Mouse (Mus musculus) hindbrain, embryonic 16.5 days (tissue): ENCODE results near the gene Ankrd53. TPM values are rescaled to one million over a fixed set of nuclear protein-coding genes. Genes with fewer than 3 reads are reported as not detected.

ENCODE experiments used
- ATAC-seq: fragments of 200-750 bp; cut with Nextera tagmentation; 2 replicates; pipeline ENCODE4 v1.8.0; 2017; ENCODE audit warnings: moderate TSS enrichment, moderate library complexity
- H3K27ac ChIP-seq: fragments of 300-500 bp; sonication (generic); 2 replicates; pipeline ENCODE4 v1.5.1; 2014; ENCODE audit warnings: low read depth, mild to moderate bottlenecking, control low read depth, low read length, moderate library complexity
- H3K27me3 ChIP-seq: fragments of 300-500 bp; sonication (generic); replicated peaks from 2 replicates; pipeline ENCODE4 v1.6.1; 2014; ENCODE audit warnings: low read length; ENCODE audit not compliant: control insufficient read depth, insufficient read depth
- H3K36me3 ChIP-seq: fragments of 300-500 bp; sonication (generic); 2 replicates; pipeline ENCODE4 v1.6.1; 2014; ENCODE audit warnings: mild to moderate bottlenecking, low read length, moderate library complexity, mixed read lengths; ENCODE audit not compliant: control insufficient read depth, insufficient read depth
- H3K4me1 ChIP-seq: fragments of 300-500 bp; sonication (generic); 2 replicates; pipeline ENCODE4 v1.6.1; 2014; ENCODE audit warnings: low read depth, low read length; ENCODE audit not compliant: control insufficient read depth, insufficient read depth
- H3K4me2 ChIP-seq: fragments of 300-500 bp; sonication (generic); 2 replicates; pipeline ENCODE4 v1.6.1; 2014; ENCODE audit warnings: mild to moderate bottlenecking, low read length, control low read depth, moderate library complexity
- H3K4me3 ChIP-seq: fragments of 300-500 bp; sonication (generic); 2 replicates; pipeline ENCODE4 v1.5.1; 2014; ENCODE audit warnings: mild to moderate bottlenecking, low read length, control low read depth, moderate library complexity
- H3K9ac ChIP-seq: fragments of 300-500 bp; sonication (generic); 2 replicates; pipeline ENCODE4 v1.6.1; 2014; ENCODE audit warnings: low read depth, mild to moderate bottlenecking, control low read depth, low read length, moderate library complexity
- H3K9me3 ChIP-seq: fragments of 300-500 bp; sonication (generic); 2 replicates; pipeline ENCODE4 v1.6.1; 2014; ENCODE audit warnings: mild to moderate bottlenecking, low read length, moderate library complexity; ENCODE audit not compliant: control insufficient read depth
- WGBS: fragments of 180-500 bp; shearing (Covaris S2); extraction: QIAGEN DNeasy Blood & Tissue Kit; methylation state at CpG from one replicate; pipeline ENCODE4 v1.1.7; 2014; 5-methylcytosine and 5-hydroxymethylcytosine counted together
- polyA plus RNA-seq: library from polyadenylated mRNA; unstranded; fragments of >200 nt; fragmentation: Nextera tagmentation; extraction: Ambion mirVana; gene quantifications from 2 replicates; pipeline ENCODE4 v1.2.1, GENCODE M21; 2015

The Ankrd53 gene
- polyA plus RNA-seq, 1 experiment from 2014 or later, result not detected

DNA sequence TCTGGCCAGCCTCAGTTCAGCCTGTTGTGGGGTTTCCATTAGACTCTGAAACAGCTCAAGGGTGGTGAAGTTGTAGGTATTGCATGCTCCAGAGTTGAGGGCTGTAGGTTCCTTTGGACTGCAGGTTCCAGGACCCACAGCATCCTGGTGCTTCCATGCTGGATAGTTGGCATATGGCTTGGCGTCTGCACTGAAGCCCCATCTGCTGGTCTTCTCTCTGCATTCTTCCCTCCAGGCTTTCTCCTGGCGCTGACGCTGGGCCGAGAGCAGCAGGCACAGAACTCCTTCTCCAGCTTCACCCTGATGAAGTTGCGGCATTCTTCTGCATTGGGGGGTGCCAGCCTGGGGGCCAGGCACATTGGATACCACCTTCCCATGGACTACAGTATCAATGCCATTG, 39.6 kb downstream of the Ankrd53 start:
- Histone ChIP-seq H3K4me3 (no peak overlapping the region), H3K9me3 (no peaks in the 10 kb centered on the region), H3K27me3 (no peaks in the 10 kb centered on the region), H3K36me3 (peaks cover 25% of the 10 kb centered on the region), H3K9ac (no peak overlapping the region), H3K4me1 (no peaks in the 10 kb centered on the region), H3K27ac (no peak overlapping the region), H3K4me2 (no peak overlapping the region)
- no peak for ATAC-seq
- 84% methylated on average over 5 of the region's 5 CpGs for WGBS

GRCm38 (mm10) chr6:83802846-83803245, 40.4 kb downstream of the Ankrd53 start:
- no peak for ATAC-seq
- Histone ChIP-seq H3K36me3 (peaks cover 25% of the 10 kb centered on the region), H3K4me3 (no peak overlapping the region), H3K27me3 (no peaks in the 10 kb centered on the region), H3K4me1 (no peaks in the 10 kb centered on the region), H3K27ac (no peak overlapping the region), H3K4me2 (no peak overlapping the region), H3K9me3 (no peaks in the 10 kb centered on the region), H3K9ac (no peak overlapping the region)
- 93% methylated on average over 3 of the region's 3 CpGs for WGBS

DNA sequence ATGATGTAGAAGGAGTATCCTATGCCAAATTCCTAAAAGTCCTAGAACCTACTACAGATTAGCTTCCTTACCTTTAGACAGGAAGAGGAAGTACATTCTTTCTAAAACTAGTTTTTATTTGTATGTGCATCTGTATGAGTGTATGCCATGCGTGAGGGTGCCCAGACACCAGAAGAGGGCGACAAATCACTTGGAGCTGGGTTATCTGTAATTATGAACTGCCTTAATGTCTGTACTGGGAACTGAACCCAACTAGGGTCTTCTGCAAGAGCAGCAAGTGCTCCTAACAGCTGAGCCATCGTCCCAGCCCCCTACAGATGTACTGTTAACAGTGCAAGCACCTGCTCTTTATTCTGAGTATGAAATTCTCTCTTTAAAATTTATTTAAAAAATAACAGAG, 53.4 kb downstream of the Ankrd53 start:
- H3K36me3 ChIP-seq, result peaks cover 5% of the 10 kb centered on the region

More for the DNA sequence above, 53.4 kb downstream of the Ankrd53 start:
- no peak overlapping the region for H3K27ac ChIP-seq
- 96% methylated on average over 3 of the region's 3 CpGs for WGBS
- no peaks in the 10 kb centered on the region for H3K27me3 ChIP-seq
- H3K4me3 ChIP-seq, result no peak overlapping the region
- H3K4me2 ChIP-seq, result no peak overlapping the region
- no peaks in the 10 kb centered on the region for H3K9me3 ChIP-seq
- no peak overlapping the region for H3K9ac ChIP-seq
- no peak for ATAC-seq
- no peaks in the 10 kb centered on the region for H3K4me1 ChIP-seq

Other genes with a start within 250 kb of the Ankrd53 start
- gene Actg2, start 226.4 kb upstream of the Ankrd53 start, polyA plus RNA-seq, result 3.4 and 3.5 TPM in 2 replicates
- 61.3 and 62.8 TPM in 2 replicates for gene Stambp, start 189.9 kb upstream of the Ankrd53 start, polyA plus RNA-seq
- gene Clec4f, start 106.5 kb upstream of the Ankrd53 start, polyA plus RNA-seq, result not detected in 2 replicates
- not detected in 2 replicates for gene Cd207, start 84.8 kb upstream of the Ankrd53 start, polyA plus RNA-seq
- gene Vax2, start 51.4 kb upstream of the Ankrd53 start, polyA plus RNA-seq, result not detected in 2 replicates
- gene Atp6v1b1, start 19.7 kb upstream of the Ankrd53 start, polyA plus RNA-seq, result 0.14 TPM in 1 of 2 replicates, not detected in the other
- 63.1 and 70.0 TPM in 2 replicates for gene Tex261, start 13.2 kb downstream of the Ankrd53 start, polyA plus RNA-seq
- gene Nagk, start 32.3 kb downstream of the Ankrd53 start, polyA plus RNA-seq, result 115 and 123 TPM in 2 replicates
- gene Paip2b, start 69.1 kb downstream of the Ankrd53 start, polyA plus RNA-seq, result 25.2 and 27.3 TPM in 2 replicates
- gene Zfp638, start 104.5 kb downstream of the Ankrd53 start, polyA plus RNA-seq, result 58.2 and 61.9 TPM in 2 replicates
- gene Dysf, start 245.9 kb downstream of the Ankrd53 start, polyA plus RNA-seq, result 2.1 and 2.5 TPM in 2 replicates